Comparison of ENCODE assay signal across 27 mouse cellular contexts in genomic region chr13:69563905-69564304, GRCm38 (mm10). TPM values are rescaled to one million over a fixed set of nuclear protein-coding genes. Genes with fewer than 3 reads are reported as not detected.
DNase-seq lines count a peak whose midpoint lies in the region; TF ChIP-seq lines count a peak whose summit lies in the region.
"Had no signal": no experiment of that assay in that cellular context is flagged by ENCODE, and none has a peak within 500 bp of the region (broad histone marks: within the 10 kb centered on the region; RNA-seq: fewer than 3 reads in every experiment).

No protein-coding gene starts in this region.

- no peaks in the 10 kb centered on the region for H3K9me3 ChIP-seq in heart, embryonic 10.5 days
- H3K9me3 ChIP-seq: embryonic facial prominence, embryonic 10.5 days; embryonic facial prominence, embryonic 15.5 days; forebrain, embryonic 13.5 days; limb, embryonic 13.5 days; midbrain, embryonic 15.5 days; neural tube, embryonic 15.5 days had no signal

- peak; percentile 39 for DNase-seq in heart, embryonic 10.5 days (ENCODE audit: low spot score)
- no peak for DNase-seq in heart, postnatal 36 days
- DNase-seq in kidney, adult 9 months: peak; percentile 76
- no peak for DNase-seq in kidney, postnatal 4 days
- DNase-seq in adrenal gland, adult 2 months: no peak
- no peak for DNase-seq in left cerebral cortex, postnatal 4 days
- DNase-seq: adrenal gland, adult 8-10 months; cerebellum, adult 8-10 months; cerebellum, postnatal 25 days; gastrocnemius, postnatal 10 days; kidney, postnatal 25 days; lung, embryonic 14.5 days; lung, postnatal 14 days; retina, postnatal 1 day; right cerebral cortex, postnatal 14 days had no signal

- no peaks in the 10 kb centered on the region for H3K36me3 ChIP-seq in heart, embryonic 10.5 days
- H3K36me3 ChIP-seq in small intestine, adult 2 months (ENCODE audit: control insufficient read depth, insufficient read depth, low read length): no peaks in the 10 kb centered on the region
- H3K36me3 ChIP-seq: embryonic facial prominence, embryonic 10.5 days; embryonic facial prominence, embryonic 15.5 days; limb, embryonic 13.5 days; midbrain, embryonic 15.5 days; neural tube, embryonic 15.5 days had no signal

- intact Hi-C loops in heart, postnatal 36 days (cut with DNase I): no loop called here
- intact Hi-C loops in left cerebral cortex, postnatal 4 days (cut with DNase I): loop anchor here (5.0 kb wide), 1 partner anchor 33 kb away; no protein-coding TSS in a partner anchor

- H3K27me3 ChIP-seq in heart, embryonic 10.5 days (ENCODE audit: insufficient read depth, poor library complexity, severe bottlenecking): no peaks in the 10 kb centered on the region
- H3K27me3 ChIP-seq in small intestine, adult 2 months (ENCODE audit: control insufficient read depth, insufficient read depth, low read length): no peaks in the 10 kb centered on the region
- H3K27me3 ChIP-seq: CH12.LX; embryonic facial prominence, embryonic 15.5 days; forebrain, embryonic 13.5 days; limb, embryonic 13.5 days; midbrain, embryonic 15.5 days; neural tube, embryonic 15.5 days had no signal

- 58% methylated on average over 3 of the region's 3 CpGs for WGBS in heart, embryonic 10.5 days
- WGBS in small intestine, adult 2 months: 13% methylated on average over 3 of the region's 3 CpGs

- H3K27ac ChIP-seq in heart, embryonic 10.5 days: no peak overlapping the region
- H3K27ac ChIP-seq in small intestine, adult 2 months (ENCODE audit: insufficient read depth, low read depth, low read length): peak overlapping the region; percentile 97
- H3K27ac ChIP-seq: embryonic facial prominence, embryonic 10.5 days; embryonic facial prominence, embryonic 15.5 days; forebrain, embryonic 13.5 days; hindbrain, embryonic 14.5 days; layer of hippocampus, adult 2 months; left cerebral cortex, adult 2 months; limb, embryonic 13.5 days; liver, embryonic 14.5 days; midbrain, embryonic 15.5 days; neural tube, embryonic 15.5 days had no signal

- no peak for TF ChIP-seq POLR2A in small intestine, adult 2 months (IDR thresholded peaks at IDR 0.05; ENCODE audit: low read depth, low read length)

- H3K4me3 ChIP-seq in heart, embryonic 10.5 days: no peak overlapping the region
- H3K4me3 ChIP-seq in small intestine, adult 2 months (ENCODE audit: low read depth, low read length): no peak overlapping the region
- H3K4me3 ChIP-seq: embryonic facial prominence, embryonic 10.5 days; embryonic facial prominence, embryonic 15.5 days; forebrain, embryonic 13.5 days; layer of hippocampus, adult 2 months; left cerebral cortex, adult 2 months; limb, embryonic 13.5 days; midbrain, embryonic 15.5 days; neural tube, embryonic 15.5 days had no signal

- TF ChIP-seq CTCF in small intestine, adult 2 months (IDR thresholded peaks at IDR 0.05; ENCODE audit: extremely low read depth, insufficient read length, insufficient replicate concordance, low read depth, low read length): no peak

- H3K4me1 ChIP-seq in heart, embryonic 10.5 days: peaks cover 25% of the 10 kb centered on the region
- H3K4me1 ChIP-seq in small intestine, adult 2 months (ENCODE audit: control insufficient read depth, insufficient read depth, insufficient read length, low read length): peaks cover 19% of the 10 kb centered on the region
- H3K4me1 ChIP-seq: embryonic facial prominence, embryonic 10.5 days; embryonic facial prominence, embryonic 15.5 days; limb, embryonic 13.5 days had no signal

RNA-seq across cellular contexts. Expression of gene Tent4a, which starts 29.5 kb away (rescaled TPM):
- polyA plus RNA-seq in heart, embryonic 10.5 days (2016; fragmentation: Nextera tagmentation; extraction: Ambion mirVana): 3.2 and 4.6 TPM in 2 replicates
- 10 to 100 TPM; 12.8 to 14.4 TPM for total RNA-seq in heart, postnatal 36 days (2021)
- 5.3 and 9.4 TPM in 2 replicates for polyA plus RNA-seq in small intestine, adult 2 months (2012; rRNA removed)
- total RNA-seq in adrenal gland, adult 2 months (2021): 10 to 100 TPM; 18.8 to 18.9 TPM
- polyA plus RNA-seq in adrenal gland, adult 2 months (2012; rRNA removed): 22.7 and 24.0 TPM in 2 replicates
- 10 to 100 TPM; 49.2 to 49.7 TPM for total RNA-seq in left cerebral cortex, postnatal 4 days (2021)

RNA-seq across cellular contexts. Expression of gene Nsun2, which starts 30.4 kb away (rescaled TPM):
- polyA plus RNA-seq in heart, embryonic 10.5 days (2016; fragmentation: Nextera tagmentation; extraction: Ambion mirVana): 106 and 140 TPM in 2 replicates
- total RNA-seq in heart, postnatal 36 days (2021): 10 to 100 TPM; 41.4 to 48.9 TPM
- 21.4 and 26.6 TPM in 2 replicates for polyA plus RNA-seq in small intestine, adult 2 months (2012; rRNA removed)
- 100 to 1,000 TPM in 1 of 2 experiments, 10 to 100 TPM in 1; 92.2 to 113 TPM for total RNA-seq in adrenal gland, adult 2 months (2021)
- polyA plus RNA-seq in adrenal gland, adult 2 months (2012; rRNA removed): 22.7 and 31.0 TPM in 2 replicates
- 10 to 100 TPM; 84.5 to 89.7 TPM for total RNA-seq in left cerebral cortex, postnatal 4 days (2021)

RNA-seq across cellular contexts. Expression of gene Srd5a1, which starts 47.3 kb away (rescaled TPM):
- 8.5 and 12.0 TPM in 2 replicates for polyA plus RNA-seq in heart, embryonic 10.5 days (2016; fragmentation: Nextera tagmentation; extraction: Ambion mirVana)
- total RNA-seq in heart, postnatal 36 days (2021): 1 to 10 TPM in 1 of 2 experiments, under 1 TPM in 1; 0.83 to 1.6 TPM
- 5.5 and 20.9 TPM in 2 replicates for polyA plus RNA-seq in small intestine, adult 2 months (2012; rRNA removed)
- total RNA-seq in adrenal gland, adult 2 months (2021): 10 to 100 TPM in 1 of 2 experiments, 1 to 10 TPM in 1; 9.4 to 13.9 TPM
- polyA plus RNA-seq in adrenal gland, adult 2 months (2012; rRNA removed): 35.0 and 41.6 TPM in 2 replicates
- total RNA-seq in left cerebral cortex, postnatal 4 days (2021): 10 to 100 TPM; 16.5 to 18.9 TPM

Comparison
In these comparisons a context has a peak if more than half of its experiments do, and no peak if none do; other contexts are left out.
1. DNase-seq: peak in heart, embryonic 10.5 days (single experiment) and kidney, adult 9 months (single experiment); none in heart, postnatal 36 days (0 of 2), kidney, postnatal 4 days (0 of 2), adrenal gland, adult 2 months (single experiment) and left cerebral cortex, postnatal 4 days (single experiment).
2. RNA of gene Srd5a1, which starts 47.3 kb away (total RNA-seq): 16.5 to 18.9 TPM in left cerebral cortex, postnatal 4 days and 9.4 to 13.9 TPM in adrenal gland, adult 2 months; 0.83 to 1.6 TPM in heart, postnatal 36 days; every median in the first group is over 4 times any median in the second.